23 mouse cellular contexts compared by ENCODE assay signal in genomic region chrX:161523432-161524256, GRCm38 (mm10).
DNase-seq lines count a peak whose midpoint lies in the region; ATAC-seq lines count a peak whose summit lies in the region.
"Had no signal": no experiment of that assay in that cellular context is flagged by ENCODE, and none has a peak within 500 bp of the region (broad histone marks: within the 10 kb centered on the region; RNA-seq: fewer than 3 reads in every experiment).

No protein-coding gene starts in this region.

- ATAC-seq in midbrain, embryonic 13.5 days: peak; percentile 69; the same call in 1 of the 2 replicates
- 0 out of 2 replicates have a peak, but pooled peaks have one; percentile 46 for ATAC-seq in forebrain, embryonic 15.5 days (replicated peaks)
- ATAC-seq: inflammation-experienced regulatory T-cells, adult 6 months had no signal

- H3K36me3 ChIP-seq in midbrain, embryonic 13.5 days: no peaks in the 10 kb centered on the region
- H3K36me3 ChIP-seq in midbrain, embryonic 10.5 days: no peaks in the 10 kb centered on the region
- no peaks in the 10 kb centered on the region for H3K36me3 ChIP-seq in forebrain, embryonic 15.5 days
- H3K36me3 ChIP-seq: embryonic facial prominence, embryonic 12.5 days; hindbrain, embryonic 12.5 days; liver, embryonic 13.5 days had no signal

- 0 out of 2 replicates have a peak, but pooled peaks cover 6% of the 10 kb centered on the region for H3K4me1 ChIP-seq in midbrain, embryonic 13.5 days (replicated peaks)
- no peaks in the 10 kb centered on the region for H3K4me1 ChIP-seq in midbrain, embryonic 10.5 days
- H3K4me1 ChIP-seq in forebrain, embryonic 15.5 days: no peaks in the 10 kb centered on the region
- H3K4me1 ChIP-seq: embryonic facial prominence, embryonic 12.5 days; hindbrain, embryonic 12.5 days; liver, embryonic 13.5 days had no signal

- H3K4me2 ChIP-seq in midbrain, embryonic 13.5 days (replicated peaks): no peak overlapping the region
- H3K4me2 ChIP-seq in forebrain, embryonic 15.5 days (replicated peaks): no peak overlapping the region
- H3K4me2 ChIP-seq: embryonic facial prominence, embryonic 12.5 days; heart, embryonic 11.5 days; hindbrain, embryonic 12.5 days; liver, embryonic 13.5 days had no signal

- peaks cover 42% of the 10 kb centered on the region; the same call in 1 of the 2 replicates for H3K27me3 ChIP-seq in midbrain, embryonic 13.5 days
- peaks cover 97% of the 10 kb centered on the region for H3K27me3 ChIP-seq in midbrain, embryonic 10.5 days (ENCODE audit: low read depth, poor library complexity, severe bottlenecking)
- no peaks in the 10 kb centered on the region for H3K27me3 ChIP-seq in forebrain, embryonic 15.5 days
- H3K27me3 ChIP-seq: liver, embryonic 13.5 days had no signal

- peak; percentile 0 to 2 for DNase-seq in cerebellum, postnatal 10 days
- DNase-seq in cerebellum, postnatal 25 days: no peak
- DNase-seq in midbrain, embryonic 10.5 days (ENCODE audit: low spot score): no peak
- DNase-seq in left cerebral cortex, adult 8-10 months (ENCODE audit: low spot score in 2 of 2): no peak
- DNase-seq in gastrocnemius, adult 8-10 months (ENCODE audit: low spot score in 2 of 2): no peak
- DNase-seq: adrenal gland, postnatal 25 days; cerebellum, adult 9-11 months; gastrocnemius, adult 2 months; kidney, adult 18-20 months; layer of hippocampus, adult 9-11 months; liver, embryonic 13.5 days; lung, adult 2 months; lung, postnatal 14 days; right cerebral cortex, adult 18-20 months; right cerebral cortex, postnatal 4 days; thymus, postnatal 25 days had no signal

- H3K9ac ChIP-seq in midbrain, embryonic 13.5 days (replicated peaks): no peak overlapping the region
- H3K9ac ChIP-seq in forebrain, embryonic 15.5 days (replicated peaks): no peak overlapping the region
- H3K9ac ChIP-seq: embryonic facial prominence, embryonic 12.5 days; hindbrain, embryonic 12.5 days; liver, embryonic 13.5 days had no signal

- no peaks in the 10 kb centered on the region for H3K9me3 ChIP-seq in midbrain, embryonic 13.5 days
- no peaks in the 10 kb centered on the region for H3K9me3 ChIP-seq in midbrain, embryonic 10.5 days (replicated peaks)
- no peaks in the 10 kb centered on the region for H3K9me3 ChIP-seq in forebrain, embryonic 15.5 days
- H3K9me3 ChIP-seq: embryonic facial prominence, embryonic 12.5 days; hindbrain, embryonic 12.5 days; liver, embryonic 13.5 days had no signal

- no peak overlapping the region for H3K4me3 ChIP-seq in midbrain, embryonic 13.5 days (replicated peaks)
- no peak overlapping the region for H3K4me3 ChIP-seq in midbrain, embryonic 10.5 days
- no peak overlapping the region for H3K4me3 ChIP-seq in forebrain, embryonic 15.5 days
- H3K4me3 ChIP-seq: embryonic facial prominence, embryonic 12.5 days; erythroblast, embryonic 14.5 days; gastrocnemius, adult 2 months; hindbrain, embryonic 12.5 days; liver, embryonic 13.5 days had no signal

- 46% methylated on average over 3 of the region's 3 CpGs for WGBS in midbrain, embryonic 13.5 days
- WGBS in midbrain, embryonic 10.5 days: 62% methylated on average over 3 of the region's 3 CpGs
- WGBS in forebrain, embryonic 15.5 days: 27% methylated on average over 3 of the region's 3 CpGs

- peak overlapping the region; percentile 19; the same call in 1 of the 2 replicates for H3K27ac ChIP-seq in midbrain, embryonic 13.5 days
- H3K27ac ChIP-seq in midbrain, embryonic 10.5 days (replicated peaks): no peak overlapping the region
- no peak overlapping the region for H3K27ac ChIP-seq in forebrain, embryonic 15.5 days (replicated peaks)
- H3K27ac ChIP-seq: embryonic facial prominence, embryonic 12.5 days; gastrocnemius, adult 2 months; hindbrain, embryonic 12.5 days; liver, embryonic 13.5 days had no signal

Comparison
In these comparisons a context has a peak if more than half of its experiments do, and no peak if none do; other contexts are left out.
1. DNase-seq: peak in cerebellum, postnatal 10 days (2 of 2); none in cerebellum, postnatal 25 days (0 of 2), midbrain, embryonic 10.5 days (single experiment), left cerebral cortex, adult 8-10 months (0 of 2) and gastrocnemius, adult 8-10 months (0 of 2).